Mouse (Mus musculus) cerebellum, adult 8-10 months (tissue): ENCODE data around the gene Gm9733.
"Not testable (repeated sequence)": the region's sequence is repeated elsewhere in the genome, so short reads cannot be mapped to it uniquely, and the experiment has no call there.

ENCODE experiments used
- DNase-seq: peaks from one replicate; pipeline ENCODE4 v3.0.0; 2022

The Gm9733 gene

DNA sequence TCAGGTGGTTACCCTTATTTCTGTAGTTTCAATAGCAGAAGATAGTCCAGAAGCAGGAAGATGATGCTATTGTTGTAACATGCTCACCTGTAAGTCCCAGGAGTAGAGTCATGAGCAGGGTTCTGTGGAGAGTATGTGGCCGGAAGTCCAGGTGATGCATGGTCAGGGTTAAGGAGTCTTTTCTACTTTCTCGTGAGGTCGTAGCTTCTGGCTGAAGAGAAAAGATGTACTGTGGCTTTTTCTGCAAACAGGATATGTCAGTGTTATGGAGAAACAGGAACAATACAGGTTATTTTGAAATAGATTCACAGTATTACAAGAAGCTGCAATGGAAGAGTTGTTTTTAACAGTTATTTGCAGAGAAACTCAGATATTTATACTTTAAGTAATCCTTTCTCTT lies at the start of gene Gm9733:
Gm9733 (minus strand) TSS at position 240 of the 400 bp plus-strand sequence.
- no peak for DNase-seq

DNA sequence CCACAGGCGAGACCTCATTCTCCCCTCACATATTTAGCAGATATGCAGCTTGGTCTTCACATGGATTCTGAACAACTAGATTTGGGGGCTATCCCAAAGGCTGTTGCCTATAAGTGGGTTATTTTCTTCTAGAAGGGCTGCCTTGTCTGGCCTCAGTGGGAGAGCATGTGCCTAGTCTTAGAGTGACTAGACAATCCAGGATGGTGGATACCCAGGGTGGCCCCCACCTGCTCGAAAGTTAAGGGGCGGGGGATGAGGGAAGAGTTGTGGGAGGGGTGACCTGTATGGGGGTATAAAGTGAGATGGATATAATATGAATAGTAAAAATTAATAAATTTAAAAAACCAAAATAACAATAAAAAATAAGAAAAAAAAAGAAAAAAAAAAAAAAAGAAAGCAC lies 23.6 kb upstream of the Gm9733 start:
- not testable (repeated sequence) for DNase-seq

DNA sequence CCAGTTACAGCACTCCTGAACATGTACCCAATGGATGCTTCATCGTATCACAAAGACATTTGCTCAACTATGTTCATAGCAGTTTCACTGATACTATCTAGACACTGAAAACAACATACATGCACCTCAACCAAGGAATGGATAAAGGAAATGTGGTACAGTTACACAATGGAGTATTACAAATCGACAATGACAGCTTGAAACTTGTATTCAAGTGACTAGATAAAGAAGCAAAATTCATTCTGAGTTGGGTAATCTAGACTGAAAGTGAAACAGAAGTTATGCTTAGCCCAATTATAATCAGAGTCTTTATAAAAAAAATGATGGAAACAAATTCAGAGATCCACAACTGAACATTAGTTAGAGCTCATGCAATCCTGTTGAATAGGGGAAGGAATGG lies 18.2 kb upstream of the Gm9733 start:
- DNase-seq, result not testable (repeated sequence)

DNA sequence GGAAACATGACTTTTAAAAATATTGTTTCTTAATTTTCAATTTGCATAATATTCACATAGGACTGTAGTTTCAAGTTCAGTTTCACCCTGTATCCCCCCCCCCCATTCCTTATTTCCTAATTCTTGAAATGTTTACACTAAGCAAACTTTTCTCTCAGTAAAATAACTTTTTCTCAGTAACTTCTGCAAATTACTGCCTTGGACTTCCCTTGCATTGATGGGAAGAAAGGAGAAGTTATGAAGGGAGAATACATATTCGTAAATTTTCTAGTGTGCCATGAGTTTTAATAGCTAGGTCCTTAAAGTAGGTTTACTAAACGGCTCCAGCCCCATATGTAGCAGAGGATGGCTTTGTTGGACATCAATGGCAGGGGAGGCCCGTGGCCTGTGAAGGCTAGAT lies 13.5 kb upstream of the Gm9733 start:
- not testable (repeated sequence) for DNase-seq

DNA sequence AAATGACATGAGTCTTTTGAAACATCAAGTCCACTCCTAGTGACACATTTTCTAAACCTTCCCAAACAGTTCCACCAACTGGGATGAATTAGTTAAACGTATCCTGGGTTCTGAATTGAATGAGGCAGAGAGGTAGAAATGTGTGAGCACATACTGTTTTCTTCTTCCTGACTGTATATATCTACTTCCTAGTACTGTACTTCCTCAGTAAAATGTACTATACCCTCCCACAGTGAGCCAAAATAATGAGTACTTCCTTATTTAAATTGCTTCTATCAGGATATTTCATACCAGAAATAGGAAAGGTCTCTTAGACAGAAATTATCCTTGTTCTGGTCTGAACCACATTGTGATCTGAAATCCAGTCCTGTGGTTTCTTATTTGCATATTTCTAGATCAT lies 8.2 kb upstream of the Gm9733 start:
- DNase-seq, result no peak

DNA sequence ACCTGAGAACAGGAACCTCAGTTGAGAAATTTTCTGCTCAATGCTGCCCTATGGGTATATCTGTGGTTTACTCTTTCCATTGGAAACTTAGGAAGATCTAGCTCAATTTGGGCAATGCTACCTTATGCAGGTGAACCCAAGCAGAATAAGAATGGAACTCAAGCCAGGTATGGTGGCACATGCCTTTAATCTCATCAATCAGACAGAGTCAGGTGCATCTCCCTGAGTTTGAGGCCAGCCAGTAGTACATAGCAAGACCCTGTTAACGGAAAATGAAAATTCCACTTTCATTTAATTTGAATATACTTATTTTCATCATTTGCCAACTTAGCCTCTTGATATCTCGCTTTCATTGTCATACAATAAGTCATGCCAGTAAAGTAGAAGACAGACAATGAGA lies 2.1 kb upstream of the Gm9733 start:
- DNase-seq, result no peak

DNA sequence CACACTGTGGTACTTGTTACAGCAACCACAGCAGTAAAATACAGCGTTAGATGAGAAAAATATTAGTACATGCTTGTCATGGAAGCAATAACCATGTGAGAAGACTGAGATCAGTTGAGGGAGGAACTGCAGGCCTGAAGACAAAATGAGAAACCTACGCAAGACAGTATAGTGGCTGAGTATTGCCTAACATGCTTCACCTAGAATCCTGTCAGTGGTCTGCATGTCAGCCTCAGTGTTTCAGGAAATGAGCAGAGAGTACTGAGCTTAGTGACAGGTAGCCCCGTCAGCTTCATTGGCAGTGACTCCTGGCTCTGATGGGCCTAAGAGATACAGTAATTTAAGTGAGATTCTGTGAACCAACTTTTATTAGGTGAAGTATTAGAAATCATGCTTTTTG lies 557 bp downstream of the Gm9733 start:
- no peak for DNase-seq

DNA sequence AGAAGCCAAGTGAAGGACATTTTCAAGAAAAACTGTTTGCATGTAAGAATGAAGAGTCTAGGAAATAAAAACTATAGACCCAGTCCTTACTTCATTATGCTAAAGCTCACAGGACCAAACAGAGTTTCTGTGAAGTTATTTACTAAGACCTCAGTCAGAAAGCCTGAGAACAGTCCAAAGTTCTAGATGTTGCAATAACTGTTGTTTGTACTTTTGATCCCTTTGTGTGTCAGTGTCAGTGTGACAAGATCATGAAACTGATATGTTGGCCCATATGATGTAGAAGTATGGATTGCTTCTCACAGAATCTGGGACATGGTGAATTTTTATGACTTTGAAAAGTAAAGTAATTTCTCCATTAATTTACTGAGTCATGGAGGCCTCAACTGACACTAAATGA lies 2.6 kb downstream of the Gm9733 start:
- DNase-seq, result no peak

DNA sequence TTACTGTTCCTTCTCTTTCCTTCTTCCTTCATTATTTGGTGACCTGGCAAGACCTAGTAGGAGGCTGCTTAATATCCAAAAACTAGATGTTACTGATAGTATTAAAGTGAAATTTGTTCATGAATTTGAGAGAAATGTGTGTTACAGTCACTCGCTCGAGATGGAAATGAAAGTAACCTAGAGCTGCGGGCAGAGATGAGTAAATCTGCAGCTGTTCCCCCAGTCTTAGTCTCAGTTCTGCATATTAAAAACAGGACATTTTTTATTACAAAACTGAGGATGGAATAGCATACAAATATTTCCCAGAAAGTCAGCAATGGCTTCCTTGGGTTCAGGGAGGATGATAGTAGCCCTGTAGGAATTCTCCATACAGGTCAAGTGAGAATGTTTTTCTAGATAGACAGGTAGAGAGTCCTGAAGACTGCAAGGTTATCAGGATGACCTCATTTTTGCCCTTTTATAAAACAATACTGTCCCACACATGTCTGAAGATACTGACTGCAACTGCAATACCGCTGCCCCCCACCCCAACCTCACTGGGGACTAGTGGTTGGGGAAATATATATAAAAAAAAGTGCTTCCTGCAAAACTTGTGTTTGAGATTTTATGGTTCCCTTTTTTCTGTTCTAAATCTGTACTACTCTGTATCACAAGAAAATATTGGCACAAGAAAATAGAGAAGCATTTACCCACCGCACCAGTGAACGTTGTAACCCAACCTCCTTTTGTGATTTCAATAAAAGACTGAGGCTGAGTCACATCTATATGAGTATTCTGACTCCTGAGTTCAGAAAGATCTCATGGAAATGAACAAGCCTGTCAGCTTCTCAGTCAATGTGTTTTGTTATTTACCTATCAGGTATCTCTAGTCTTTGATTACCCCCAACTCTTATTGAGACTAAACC lies 47.4 kb downstream of the Gm9733 start:
- DNase-seq, result no peak

DNA sequence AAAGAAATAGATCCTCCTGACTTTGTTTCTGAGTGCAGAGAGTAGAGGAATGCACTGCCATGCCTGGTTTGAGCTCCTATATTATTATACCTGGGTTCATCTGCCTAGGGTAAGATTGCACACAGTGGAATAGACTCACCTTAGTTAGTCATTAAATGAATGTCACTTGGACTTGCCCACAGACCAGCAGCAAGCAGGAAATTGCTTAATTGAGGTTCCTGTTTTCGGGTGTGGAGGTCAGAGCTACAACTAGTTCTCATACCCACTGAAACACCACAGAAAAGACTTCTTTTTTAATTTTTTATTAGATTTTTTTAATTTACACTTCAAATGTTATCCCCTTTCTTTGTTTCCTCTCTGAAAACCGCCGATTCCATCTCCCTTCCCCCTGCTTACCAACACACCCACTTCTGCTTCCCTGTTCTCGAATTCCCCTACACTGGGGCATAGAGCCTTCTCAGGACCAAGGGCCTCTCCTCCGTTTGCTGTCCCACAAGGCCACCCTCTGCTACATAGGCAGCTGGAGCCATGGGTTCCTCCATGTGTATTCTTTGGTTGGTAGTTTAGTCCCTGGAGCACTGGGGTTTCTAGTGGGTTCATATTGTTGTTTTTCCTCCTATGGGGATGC lies 56.1 kb downstream of the Gm9733 start:
- DNase-seq, result no peak

DNA sequence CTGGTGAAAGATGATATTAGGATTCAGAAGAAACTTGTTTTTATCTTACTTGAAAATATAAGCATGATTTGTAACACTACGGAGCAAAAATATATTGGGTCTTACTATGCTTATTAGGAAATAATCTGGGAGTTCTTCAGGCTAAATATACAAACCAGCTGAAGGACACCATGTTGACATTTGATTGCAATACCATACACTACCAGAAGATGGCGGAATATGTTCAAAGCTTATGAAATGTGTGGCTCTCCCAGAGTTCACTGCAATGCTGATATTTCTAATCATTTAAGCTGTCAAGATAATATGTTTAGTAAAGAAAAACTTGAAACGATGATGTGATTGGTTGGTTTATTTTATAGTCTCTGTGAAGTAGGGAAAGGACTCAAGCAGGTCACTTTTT lies 67.7 kb downstream of the Gm9733 start:
- no peak for DNase-seq

DNA sequence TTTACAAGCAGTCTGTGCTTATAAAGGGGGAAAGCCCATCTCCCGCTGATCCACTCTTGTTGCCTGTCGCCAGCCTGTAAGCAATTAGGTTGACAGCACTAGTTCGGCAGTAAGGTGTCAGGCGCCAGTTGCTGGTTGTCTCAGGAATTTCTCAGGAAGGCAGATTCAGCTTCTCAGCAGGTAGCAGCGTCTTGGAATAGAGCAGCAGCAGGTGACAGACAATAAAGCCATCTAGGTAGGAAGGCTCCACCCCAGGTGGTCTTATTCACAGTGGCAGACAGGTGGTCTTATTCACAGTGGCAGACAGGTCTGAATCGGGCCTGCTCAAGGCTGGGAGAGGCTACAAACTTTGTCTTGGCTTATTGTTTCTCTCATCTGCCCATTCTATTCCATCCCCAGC lies 76.4 kb downstream of the Gm9733 start:
- no peak for DNase-seq
